Mouse (Mus musculus) gastrocnemius, postnatal 25 days (tissue): ENCODE data around the gene Tmem30b. TPM values are rescaled to one million over a fixed set of nuclear protein-coding genes. Genes with fewer than 3 reads are reported as not detected.
A peak's percentile ranks its signal among the peaks of the same experiment; 100 is the strongest.
"Not testable (repeated sequence)": the region's sequence is repeated elsewhere in the genome, so short reads cannot be mapped to it uniquely, and the experiment has no call there.

Experiments used
- DNase-seq: peaks from one replicate; pipeline ENCODE4 v3.0.0; 2022
- long read RNA-seq, 2 experiments: library from polyadenylated mRNA; stranded (forward); transcript quantifications; one replicate each; pipeline ENCODE4 v2.0.0; 2021
- total RNA-seq, 2 experiments: library from RNA; stranded (reverse); gene quantifications; 1 replicate in 1 of 2; 2 replicates in 1 of 2; pipeline ENCODE4 v1.2.3; 2021

The Tmem30b gene
- total RNA-seq, result under 1 TPM; 0.21 to 0.46 TPM
- long read RNA-seq, experiment 1, result 0 reads
- long read RNA-seq, experiment 2, partial matches to known transcripts, result 0 of 1 reads
- long read RNA-seq, experiment 2, other reads (novel, unspliced or antisense), result 0 of 1 reads

- DNase-seq, result no peak
Observed at GRCm38 (mm10) chr12:73546086-73546711, at the start of gene Tmem30b. Gene Tmem30b, minus strand, starts transcription at chr12:73546392.

GRCm38 (mm10) chr12:73595226-73595625 is 49.0 kb upstream of the Tmem30b start:
- no peak for DNase-seq

GRCm38 (mm10) chr12:73594177-73594745 is 48.1 kb upstream of the Tmem30b start:
- no peak for DNase-seq

- no peak for DNase-seq
Observed at GRCm38 (mm10) chr12:73593021-73593798, 47.0 kb upstream of the Tmem30b start.

- DNase-seq, result peak; percentile 77
Observed at GRCm38 (mm10) chr12:73591625-73592024, 45.4 kb upstream of the Tmem30b start.

GRCm38 (mm10) chr12:73590627-73591276 is 44.6 kb upstream of the Tmem30b start:
- DNase-seq, result no peak

GRCm38 (mm10) chr12:73587262-73587661 is 41.1 kb upstream of the Tmem30b start:
- no peak for DNase-seq

GRCm38 (mm10) chr12:73585850-73586249 is 39.7 kb upstream of the Tmem30b start:
- DNase-seq, result no peak

- no peak for DNase-seq
Observed at GRCm38 (mm10) chr12:73585241-73585801, 39.1 kb upstream of the Tmem30b start.

- DNase-seq, result peak; percentile 80
Observed at GRCm38 (mm10) chr12:73584610-73585240, 38.5 kb upstream of the Tmem30b start, which contains the start of gene Prkch. Gene Prkch, plus strand, starts transcription at chr12:73584796.

- DNase-seq, result no peak
Observed at GRCm38 (mm10) chr12:73583813-73584609, 37.8 kb upstream of the Tmem30b start.

- DNase-seq, result no peak
Observed at GRCm38 (mm10) chr12:73583318-73583717, 37.1 kb upstream of the Tmem30b start.

GRCm38 (mm10) chr12:73580811-73581210 is 34.6 kb upstream of the Tmem30b start:
- no peak for DNase-seq

GRCm38 (mm10) chr12:73578141-73578540 is 31.9 kb upstream of the Tmem30b start:
- no peak for DNase-seq

- DNase-seq, result no peak
Observed at GRCm38 (mm10) chr12:73574632-73575031, 28.4 kb upstream of the Tmem30b start.

GRCm38 (mm10) chr12:73565620-73565969 is 19.4 kb upstream of the Tmem30b start:
- no peak for DNase-seq

GRCm38 (mm10) chr12:73564795-73565619 is 18.8 kb upstream of the Tmem30b start:
- DNase-seq, result no peak

- DNase-seq, result no peak
Observed at GRCm38 (mm10) chr12:73564176-73564575, 18.0 kb upstream of the Tmem30b start.

- DNase-seq, result not testable (repeated sequence)
Observed at GRCm38 (mm10) chr12:73563122-73563521, 16.9 kb upstream of the Tmem30b start.

- DNase-seq, result no peak
Observed at GRCm38 (mm10) chr12:73560091-73560490, 13.9 kb upstream of the Tmem30b start.
